Mouse (Mus musculus) CH12.LX (cell line): Measurements from ENCODE around the gene Lrrc75a. TPM values are rescaled to one million over a fixed set of nuclear protein-coding genes. Genes with fewer than 3 reads are reported as not detected.

Experiments
- DNase-seq: peaks from one replicate; pipeline ENCODE4 v3.0.0-alpha.2; 2013; ENCODE audit errors: extremely low read depth
- H3K27ac ChIP-seq: 2 replicates; pipeline ENCODE4 v1.5.1; 2012; ENCODE audit warnings: low read depth, mild to moderate bottlenecking, control low read depth, moderate library complexity; ENCODE audit not compliant: insufficient read depth
- H3K27me3 ChIP-seq: replicated peaks from 2 replicates; pipeline ENCODE3; 2012; ENCODE audit warnings: inconsistent platforms
- H3K36me3 ChIP-seq, 2 experiments: replicated peaks in 1 of 2; 2 replicates each; pipeline versions ENCODE3 to v1.6.1; 2012; ENCODE audit warnings: inconsistent platforms in 1 of 2, low read length in 1 of 2, mild to moderate bottlenecking in 1 of 2, mixed read lengths in 1 of 2, moderate library complexity in 1 of 2; ENCODE audit not compliant: control insufficient read depth in 1 of 2, insufficient read depth in 1 of 2
- H3K4me1 ChIP-seq, 2 experiments: 2 replicates each; pipeline ENCODE4 v1.6.1; 2012; ENCODE audit warnings: inconsistent platforms in 1 of 2, moderate library complexity in 1 of 2; ENCODE audit not compliant: insufficient read depth in 2 of 2, control insufficient read depth in 1 of 2
- H3K4me2 ChIP-seq: 2 replicates; pipeline ENCODE4 v1.6.1; 2012; ENCODE audit warnings: low read depth, mild to moderate bottlenecking, control low read depth; ENCODE audit not compliant: poor library complexity, insufficient read depth, severe bottlenecking
- H3K4me3 ChIP-seq, 3 experiments: fragments of 150-350 bp in 1 of 3; sonication (generic) in 1 of 3; replicated peaks in 1 of 3; 2 replicates each; pipeline versions ENCODE3 to v1.5.1; 2011 to 2012; ENCODE audit warnings: low read depth in 2 of 3, low read length in 2 of 3, mild to moderate bottlenecking in 2 of 3, moderate library complexity in 2 of 3, control low read depth in 1 of 3, improper control_type of control experiment in 1 of 3, inconsistent platforms in 1 of 3, mixed read lengths in 1 of 3; ENCODE audit not compliant: poor library complexity in 1 of 3
- H3K79me2 ChIP-seq: replicated peaks from 2 replicates; pipeline ENCODE4 v1.6.1; 2012; ENCODE audit warnings: mild to moderate bottlenecking, moderate library complexity; ENCODE audit not compliant: control insufficient read depth, poor library complexity, insufficient read depth, severe bottlenecking; ENCODE audit errors: extremely low read depth
- H3K9ac ChIP-seq: 2 replicates; pipeline ENCODE4 v1.6.1; 2012; ENCODE audit warnings: low read depth, mild to moderate bottlenecking, control low read depth, moderate library complexity; ENCODE audit not compliant: insufficient read depth
- H3K9me3 ChIP-seq: replicated peaks from 2 replicates; pipeline ENCODE3; 2012; ENCODE audit warnings: low read length, inconsistent platforms, mixed read lengths
- CHD1 ChIP-seq: IDR thresholded peaks from 2 replicates; pipeline ENCODE4 v1.6.1; 2012; ENCODE audit warnings: low read depth, low read length, improper control_type of control experiment, inconsistent platforms
- CHD2 ChIP-seq: IDR thresholded peaks from 2 replicates; pipeline ENCODE4 v1.6.1; 2011; ENCODE audit warnings: low read length, improper control_type of control experiment
- ELF1 ChIP-seq: IDR thresholded peaks from 2 replicates; pipeline ENCODE4 v1.6.1; 2014; ENCODE audit warnings: low read depth, mild to moderate bottlenecking, inconsistent platforms, low read length, improper control_type of control experiment
- JUND ChIP-seq: conservative IDR thresholded peaks from 2 replicates; pipeline ENCODE4 v1.6.1; 2011; ENCODE audit warnings: low read depth, low read length, improper control_type of control experiment
- MAZ ChIP-seq: IDR thresholded peaks from 2 replicates; pipeline ENCODE4 v1.6.1; 2012; ENCODE audit warnings: low read depth, mild to moderate bottlenecking, inconsistent platforms, low read length, improper control_type of control experiment, moderate library complexity
- MEF2A ChIP-seq: IDR thresholded peaks from 2 replicates; pipeline ENCODE4 v1.6.1; 2014; ENCODE audit warnings: low read depth, mild to moderate bottlenecking, inconsistent platforms, low read length, improper control_type of control experiment, borderline replicate concordance
- MXI1 ChIP-seq: IDR thresholded peaks from 2 replicates; pipeline ENCODE4 v1.6.1; 2011; ENCODE audit warnings: mild to moderate bottlenecking, low read depth, low read length, improper control_type of control experiment
- MYC ChIP-seq: IDR thresholded peaks from 2 replicates; pipeline ENCODE4 v1.6.1; 2011; ENCODE audit warnings: low read depth, mild to moderate bottlenecking, improper control_type of control experiment, low read length
- NELFE ChIP-seq: IDR thresholded peaks from 2 replicates; pipeline ENCODE4 v1.6.1; 2011; ENCODE audit warnings: low read depth, low read length, improper control_type of control experiment
- POLR2AphosphoS2 ChIP-seq: IDR thresholded peaks from 2 replicates; pipeline ENCODE4 v1.6.1; 2011; ENCODE audit warnings: low read depth, low read length, improper control_type of control experiment
- RAD21 ChIP-seq: IDR thresholded peaks from 2 replicates; pipeline ENCODE4 v1.6.1; 2011; ENCODE audit warnings: low read depth, mild to moderate bottlenecking, low read length, improper control_type of control experiment, moderate library complexity
- UBTF ChIP-seq: IDR thresholded peaks from 2 replicates; pipeline ENCODE4 v1.6.1; 2012; ENCODE audit warnings: low read depth, mild to moderate bottlenecking, inconsistent platforms, low read length, improper control_type of control experiment, moderate library complexity
- USF2 ChIP-seq: conservative IDR thresholded peaks from 2 replicates; pipeline ENCODE4 v1.6.1; 2011; ENCODE audit warnings: low read depth, low read length, improper control_type of control experiment
- ZMIZ1 ChIP-seq: IDR thresholded peaks from 2 replicates; pipeline ENCODE4 v1.6.1; 2012; ENCODE audit warnings: low read depth, mild to moderate bottlenecking, inconsistent platforms, low read length, improper control_type of control experiment
- dilution Hi-C: fragments of 300-500 bp; cut with MboI; formaldehyde crosslinking; loops from 2 replicates; pipeline ENCODE4 v1.14.3; 2020; ENCODE audit warnings: low sequenced_read_pairs; ENCODE audit not compliant: extremely low pct_unique_long_range_greater_than_20kb, extremely low pct_ligation_motif_present
- in situ Hi-C: fragments of 300-500 bp; cut with MboI; formaldehyde crosslinking; loops from 3 replicates; pipeline ENCODE4 v1.14.3; 2019; ENCODE audit warnings: low sequenced_read_pairs, low pct_ligation_motif_present, low pct_unique_long_range_greater_than_20kb, mixed read lengths
- polyA plus RNA-seq: library from polyadenylated mRNA; unstranded; fragments of >175 nt; gene quantifications from 2 replicates; pipeline ENCODE4 v1.2.1, GENCODE M21; 2012; ENCODE audit warnings: low read depth; ENCODE audit not compliant: insufficient read length
- total RNA-seq, 2 experiments: library from RNA; depleted of rRNA; stranded (reverse); fragments of 300-350 nt in 1 of 2; fragments of >200 nt in 1 of 2; gene quantifications; 2 replicates each; pipeline ENCODE4 v1.2.3; 2012 to 2014

Lrrc75a gene
- total and polyA plus RNA-seq, 3 experiments = 1.3 to 12.6 (median 1.8) TPM

DNA sequence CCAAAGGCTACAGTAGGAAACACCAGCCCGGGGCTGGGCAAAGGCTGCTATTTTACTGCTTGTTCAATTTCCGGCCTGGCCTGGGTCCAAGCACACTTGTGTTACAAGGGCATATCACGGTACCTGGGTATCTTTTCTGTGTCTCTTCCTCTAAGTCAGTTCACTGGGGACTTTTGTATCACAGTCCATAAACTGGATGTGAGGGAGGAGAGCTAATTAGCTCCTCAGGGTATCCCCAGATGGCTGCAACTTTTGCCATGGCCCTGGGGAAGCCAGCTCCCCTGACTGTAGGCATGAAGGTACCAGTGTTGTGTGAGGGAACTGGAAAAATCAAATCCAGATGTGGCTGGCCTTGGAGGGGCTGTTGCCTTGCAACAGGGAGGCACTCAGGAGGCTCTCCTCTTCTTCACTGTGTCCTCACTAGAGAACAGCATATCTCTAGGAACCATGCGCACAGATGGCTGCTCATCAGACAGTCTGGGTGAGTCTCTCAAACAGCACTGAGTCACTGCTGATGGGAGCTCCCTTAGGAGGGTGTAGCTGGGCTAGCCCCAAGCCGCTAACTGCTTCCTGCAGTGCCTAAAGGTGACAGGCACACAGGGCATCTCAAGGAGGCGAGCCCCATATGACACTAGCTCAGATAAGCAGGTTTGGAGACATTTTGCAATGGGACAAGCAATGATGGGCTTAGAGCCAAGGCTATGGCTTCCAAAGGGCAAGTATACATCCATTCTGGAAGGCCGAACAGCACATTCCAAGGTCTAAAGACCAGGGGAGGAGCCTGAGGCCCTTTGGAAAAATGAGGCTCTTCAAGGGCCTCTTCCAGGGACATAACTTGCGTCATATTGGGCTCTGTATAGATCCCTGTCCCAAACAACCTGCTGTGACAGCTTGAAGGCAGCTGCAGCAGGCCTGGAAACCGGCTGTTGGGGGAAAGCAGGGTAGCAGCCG lies 23.7 kb downstream of the Lrrc75a start:
- Histone ChIP-seq H3K9ac (no peak overlapping the region), H3K79me2 (no peaks in the 10 kb centered on the region), H3K27ac (no peak overlapping the region), H3K36me3 (peaks cover 0 to 2% of the 10 kb centered on the region in 2 experiments), H3K4me1 (peaks cover 0 to 15% of the 10 kb centered on the region in 2 experiments; a peak in 2 of 4 replicates), H3K4me3 (no peak overlapping the region), H3K4me2 (no peak overlapping the region), H3K9me3 (peaks cover 3% of the 10 kb centered on the region), H3K27me3 (no peaks in the 10 kb centered on the region)
- TF ChIP-seq MAZ (no peak), ZMIZ1 (no peak), NELFE (no peak), ELF1 (no peak), MYC (no peak)
- in situ Hi-C loops = no loop called here
- dilution Hi-C loops = no loop called here
- DNase-seq = no peak

DNA sequence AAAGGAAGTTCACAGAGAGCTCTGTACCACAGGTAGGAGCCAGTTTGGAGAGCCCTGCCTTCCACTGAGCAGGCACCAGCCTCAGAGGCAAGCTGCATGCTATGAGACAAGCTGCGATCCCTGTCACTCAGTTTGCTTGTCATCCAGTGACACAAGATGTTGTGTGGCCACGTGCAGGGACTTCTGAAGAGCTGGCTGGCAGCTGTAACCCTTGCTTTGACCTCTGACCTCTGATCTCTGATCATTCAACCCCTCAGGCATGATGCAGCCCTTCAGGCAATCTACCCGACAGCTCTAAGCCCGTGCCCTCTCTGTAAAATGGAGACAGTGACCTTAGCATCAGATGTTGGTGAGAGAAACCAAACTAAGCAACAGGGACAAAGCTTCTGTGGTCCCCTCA lies 25.5 kb downstream of the Lrrc75a start:
- Histone ChIP-seq H3K79me2 (no peaks in the 10 kb centered on the region), H3K4me2 (no peak overlapping the region), H3K36me3 (peaks cover 0 to 7% of the 10 kb centered on the region in 2 experiments), H3K9me3 (peaks cover 3% of the 10 kb centered on the region), H3K9ac (no peak overlapping the region), H3K4me1 (peaks cover 0 to 15% of the 10 kb centered on the region in 2 experiments; a peak in 2 of 4 replicates), H3K27me3 (no peaks in the 10 kb centered on the region), H3K27ac (no peak overlapping the region), H3K4me3 (no peak overlapping the region)
- no peak for DNase-seq
- dilution Hi-C loops (no loop called here), in situ Hi-C loops (no loop called here)
- TF ChIP-seq USF2 (no peak), UBTF (no peak), MYC (no peak), JUND (no peak), MEF2A (no peak), POLR2AphosphoS2 (no peak), MXI1 (no peak), CHD2 (no peak), RAD21 (no peak), CHD1 (no peak)
